Mouse (Mus musculus) forebrain, embryonic 14.5 days (tissue): ENCODE measurements around the gene Pard6b. TPM values are rescaled to one million over a fixed set of nuclear protein-coding genes. Genes with fewer than 3 reads are reported as not detected.

Experiments
- ATAC-seq: fragments of 200-750 bp; cut with Nextera tagmentation; 2 replicates; pipeline ENCODE4 v1.8.0; 2017; ENCODE audit warnings: mild to moderate bottlenecking, moderate library complexity
- DNase-seq: peaks from one replicate; pipeline ENCODE4 v3.0.0-alpha.2; 2015; ENCODE audit warnings: low spot score
- H3K27ac ChIP-seq: fragments of 300-500 bp; sonication (generic); 2 replicates; pipeline ENCODE4 v1.5.1; 2014; ENCODE audit warnings: low read depth, mild to moderate bottlenecking, control low read depth, low read length, moderate library complexity
- H3K27me3 ChIP-seq: fragments of 300-500 bp; sonication (generic); replicated peaks from 2 replicates; pipeline ENCODE4 v1.6.1; 2014; ENCODE audit warnings: low read length, control low read depth, mixed read lengths; ENCODE audit not compliant: control insufficient read depth, insufficient read depth
- H3K36me3 ChIP-seq: fragments of 300-500 bp; sonication (generic); 2 replicates; pipeline ENCODE4 v1.6.1; 2014; ENCODE audit warnings: low read length, control low read depth; ENCODE audit not compliant: control insufficient read depth, insufficient read depth
- H3K4me1 ChIP-seq: fragments of 300-500 bp; sonication (generic); 2 replicates; pipeline ENCODE4 v1.6.1; 2014; ENCODE audit warnings: antibody characterized with exemption, low read length, control low read depth; ENCODE audit not compliant: control insufficient read depth, insufficient read depth
- H3K4me2 ChIP-seq: fragments of 300-500 bp; sonication (generic); 2 replicates; pipeline ENCODE4 v1.6.1; 2014; ENCODE audit warnings: mild to moderate bottlenecking, control low read depth, low read length
- H3K4me3 ChIP-seq: fragments of 300-500 bp; sonication (generic); 2 replicates; pipeline ENCODE4 v1.5.1; 2014; ENCODE audit warnings: low read depth, low read length, control low read depth
- H3K9ac ChIP-seq: fragments of 300-500 bp; sonication (generic); 2 replicates; pipeline ENCODE4 v1.6.1; 2014; ENCODE audit warnings: mild to moderate bottlenecking, low read length, control low read depth, moderate library complexity
- H3K9me3 ChIP-seq: fragments of 300-500 bp; sonication (generic); replicated peaks from 2 replicates; pipeline ENCODE4 v1.6.1; 2016; ENCODE audit warnings: low read length, control low read depth, mixed read lengths; ENCODE audit not compliant: control insufficient read depth
- WGBS: fragments of 180-500 bp; shearing (Covaris S2); extraction: QIAGEN DNeasy Blood & Tissue Kit; methylation state at CpG from one replicate; pipeline ENCODE4 v1.1.7; 2014; 5-methylcytosine and 5-hydroxymethylcytosine counted together
- polyA plus RNA-seq: library from polyadenylated mRNA; unstranded; fragments of >200 nt; fragmentation: Nextera tagmentation; extraction: Ambion mirVana; gene quantifications from 2 replicates; pipeline ENCODE4 v1.2.1, GENCODE M21; 2014

The Pard6b gene
- polyA plus RNA-seq, result 5.0 and 5.6 TPM in 2 replicates

DNA sequence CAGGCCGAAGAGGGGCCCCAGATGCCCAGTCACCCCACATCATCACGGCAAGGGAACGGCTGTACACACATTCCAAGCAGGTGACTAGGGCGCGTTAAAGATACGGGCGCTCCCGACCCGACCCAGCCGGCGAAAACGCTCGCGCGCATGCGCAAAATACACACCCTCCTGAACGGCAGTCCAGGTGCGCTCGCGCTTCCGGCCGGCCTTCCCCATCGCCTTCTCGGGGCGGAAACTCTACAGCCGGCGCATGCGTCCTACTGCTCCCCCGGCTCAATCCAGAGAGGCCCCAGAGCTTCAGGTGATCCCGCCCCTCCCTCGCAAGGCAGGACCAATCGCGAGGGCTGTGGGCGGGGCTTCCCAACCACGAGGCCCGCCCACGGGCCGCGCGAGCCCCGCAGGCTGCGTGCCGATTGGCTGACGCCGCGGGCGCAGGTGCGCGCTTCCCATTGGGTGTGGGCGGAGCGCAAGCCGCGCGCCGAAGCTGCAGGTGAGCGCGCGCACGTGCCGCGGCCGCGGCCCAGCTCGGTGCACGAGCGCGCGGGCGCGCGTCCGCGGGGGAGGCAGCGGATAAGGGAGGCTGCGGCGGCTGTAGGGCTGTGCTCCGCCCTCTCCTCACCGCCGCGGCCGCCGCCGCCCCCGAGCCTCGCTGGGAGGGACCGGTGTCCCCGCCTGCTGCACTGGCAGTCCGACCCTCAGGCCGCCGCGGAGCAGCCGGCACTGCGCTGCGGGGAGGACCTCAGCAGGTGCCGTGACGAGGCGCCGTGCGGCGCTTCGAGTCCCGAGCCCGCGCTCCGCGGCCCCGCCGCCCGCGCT is at the start of gene Pard6b:
Pard6b (plus strand) TSS at position 574 of the 816 bp plus-strand sequence.
- H3K27me3 ChIP-seq, result no peaks in the 10 kb centered on the region; the same call in 1 of the 2 replicates
- DNase-seq (peak; percentile 99), ATAC-seq (peak; percentile 96)
- peaks cover 10% of the 10 kb centered on the region for H3K4me1 ChIP-seq
- peak within 1 kb of the TSS; percentile 77 for H3K9ac ChIP-seq
- peak within 1 kb of the TSS; percentile 89 for H3K4me2 ChIP-seq
- H3K27ac ChIP-seq, result peak within 1 kb of the TSS; percentile 84
- peak within 1 kb of the TSS; percentile 81 for H3K4me3 ChIP-seq
- H3K36me3 ChIP-seq, result no peaks in the 10 kb centered on the region
- WGBS, result under 1% methylated on average over 71 of the region's 110 CpGs
- H3K9me3 ChIP-seq, result no peaks in the 10 kb centered on the region

DNA sequence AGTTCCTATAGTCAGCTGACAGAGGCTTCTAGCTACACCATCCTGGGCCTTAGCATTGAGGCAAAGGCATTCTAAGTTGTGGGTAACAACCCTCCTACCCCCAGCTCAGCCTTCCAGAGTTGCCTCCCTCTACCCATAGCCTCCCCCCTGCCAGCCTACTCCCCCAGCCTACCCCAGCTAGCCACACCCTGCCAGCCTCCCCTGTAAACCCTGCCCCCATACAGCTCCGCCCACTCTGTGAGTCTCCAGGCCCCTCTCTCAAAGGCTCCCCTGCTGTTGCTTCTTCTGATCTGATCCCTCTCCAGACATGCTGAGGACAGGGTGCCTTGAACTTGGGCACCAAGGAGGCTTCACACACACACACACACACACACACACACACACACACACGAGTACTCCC is 49.0 kb upstream of the Pard6b start:
- H3K9me3 ChIP-seq, result no peaks in the 10 kb centered on the region
- no peaks in the 10 kb centered on the region for H3K4me1 ChIP-seq
- H3K27me3 ChIP-seq, result no peaks in the 10 kb centered on the region
- no peak overlapping the region for H3K27ac ChIP-seq
- DNase-seq, result no peak
- 72% methylated on average over 2 of the region's 2 CpGs for WGBS
- no peak overlapping the region for H3K4me3 ChIP-seq
- no peak overlapping the region for H3K4me2 ChIP-seq
- no peaks in the 10 kb centered on the region for H3K36me3 ChIP-seq
- no peak overlapping the region for H3K9ac ChIP-seq
- no peak for ATAC-seq

DNA sequence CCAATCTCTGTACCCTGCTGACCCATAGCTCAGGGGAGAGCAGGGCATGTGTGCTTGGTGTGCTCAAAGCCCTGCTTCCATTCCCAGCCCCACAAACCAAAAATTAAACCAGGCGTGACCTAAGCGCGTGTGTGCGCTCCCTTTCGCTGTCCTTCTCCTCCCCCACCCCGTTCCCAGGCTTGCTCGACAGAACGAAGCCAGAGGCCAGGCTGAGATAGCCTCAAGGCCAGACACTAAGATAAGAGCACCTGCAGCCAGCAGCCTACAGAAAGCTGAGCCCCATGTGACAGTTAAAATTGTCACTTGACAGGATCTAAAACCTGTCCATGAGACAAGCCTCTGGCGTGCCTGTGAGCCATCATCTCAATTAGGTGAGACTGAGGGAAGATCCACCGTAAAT is 46.9 kb upstream of the Pard6b start:
- Histone ChIP-seq H3K4me2 (no peak overlapping the region), H3K9me3 (no peaks in the 10 kb centered on the region), H3K9ac (no peak overlapping the region), H3K4me1 (no peaks in the 10 kb centered on the region), H3K27me3 (no peaks in the 10 kb centered on the region), H3K36me3 (no peaks in the 10 kb centered on the region), H3K27ac (no peak overlapping the region), H3K4me3 (no peak overlapping the region)
- DNase-seq (no peak), ATAC-seq (no peak)
- WGBS, result 69% methylated on average over 10 of the region's 10 CpGs

DNA sequence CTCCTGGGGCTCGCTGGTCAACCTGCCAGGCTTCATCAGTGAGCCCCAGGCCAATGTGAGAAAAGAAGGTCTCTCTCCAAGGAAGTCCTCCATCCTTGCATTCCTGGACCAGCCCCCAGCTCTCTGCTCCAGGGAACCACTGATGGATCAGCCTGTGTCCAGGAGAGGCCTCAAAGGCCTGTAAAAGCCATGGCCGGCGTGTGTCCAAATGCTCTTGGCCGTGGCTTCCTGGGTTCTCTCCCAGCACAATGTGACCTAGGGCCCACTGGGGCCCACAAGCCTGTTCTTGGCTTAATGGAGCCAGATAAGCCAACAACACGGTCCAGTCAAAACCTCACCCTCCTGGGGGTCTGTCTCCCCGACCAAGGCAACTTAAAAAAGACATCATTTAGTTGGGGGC is 44.9 kb upstream of the Pard6b start:
- H3K27me3 ChIP-seq, result no peaks in the 10 kb centered on the region
- H3K9ac ChIP-seq, result no peak overlapping the region
- no peak for DNase-seq
- H3K36me3 ChIP-seq, result no peaks in the 10 kb centered on the region
- H3K4me3 ChIP-seq, result no peak overlapping the region
- ATAC-seq, result no peak
- H3K27ac ChIP-seq, result no peak overlapping the region
- no peaks in the 10 kb centered on the region for H3K4me1 ChIP-seq
- H3K4me2 ChIP-seq, result no peak overlapping the region
- WGBS, result 87% methylated on average over 6 of the region's 6 CpGs
- no peaks in the 10 kb centered on the region for H3K9me3 ChIP-seq

DNA sequence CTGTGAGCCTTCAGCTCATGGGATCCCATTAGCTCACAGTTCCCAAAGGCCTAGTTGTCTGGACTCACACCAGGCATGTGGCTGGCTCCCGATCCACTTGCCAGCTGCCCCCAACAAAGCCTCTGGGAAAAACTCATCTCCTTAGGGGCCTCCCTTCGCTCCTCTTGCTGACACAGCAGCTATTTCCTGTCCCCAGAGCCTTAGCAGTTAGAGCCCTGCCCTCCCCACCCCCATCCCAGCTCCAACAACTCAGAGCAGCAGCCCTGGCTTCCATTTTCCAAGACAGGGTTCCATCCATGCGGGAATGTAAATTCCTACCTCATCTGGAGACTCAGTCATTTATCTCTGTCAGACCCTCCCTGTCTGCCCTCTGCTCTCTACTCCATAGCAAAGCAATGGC is 43.7 kb upstream of the Pard6b start:
- WGBS, result 73% methylated on average over 3 of the region's 3 CpGs
- Histone ChIP-seq H3K9me3 (no peaks in the 10 kb centered on the region), H3K27me3 (no peaks in the 10 kb centered on the region), H3K4me1 (no peaks in the 10 kb centered on the region), H3K9ac (no peak overlapping the region), H3K27ac (no peak overlapping the region), H3K4me3 (no peak overlapping the region), H3K4me2 (no peak overlapping the region), H3K36me3 (no peaks in the 10 kb centered on the region)
- DNase-seq (no peak), ATAC-seq (no peak)

DNA sequence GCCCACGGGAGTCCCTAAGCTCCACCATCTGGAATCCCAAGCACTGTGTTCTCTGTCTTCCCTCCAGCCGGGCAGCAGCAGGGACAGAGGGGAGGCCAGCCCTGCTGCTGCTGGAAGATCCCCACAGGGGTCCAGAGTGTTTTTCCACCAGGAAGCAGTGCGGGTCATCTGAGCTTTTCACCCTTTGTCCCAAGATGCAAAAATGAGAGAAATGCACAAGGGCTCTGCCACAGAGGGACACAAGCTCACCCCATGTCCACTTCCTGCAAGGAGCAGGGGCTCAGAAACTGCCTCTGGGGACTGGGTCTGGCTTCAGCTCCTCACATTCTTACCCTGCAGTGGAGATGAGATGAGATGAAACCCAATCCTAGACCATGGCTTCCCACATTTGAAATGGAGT is 40.1 kb upstream of the Pard6b start:
- ATAC-seq (no peak), DNase-seq (no peak)
- H3K4me1 ChIP-seq, result no peaks in the 10 kb centered on the region; the same call in 1 of the 2 replicates
- H3K36me3 ChIP-seq, result no peaks in the 10 kb centered on the region
- no peak overlapping the region for H3K9ac ChIP-seq
- no peak overlapping the region for H3K4me2 ChIP-seq
- no peaks in the 10 kb centered on the region for H3K9me3 ChIP-seq
- WGBS, result 39% methylated on average over 3 of the region's 3 CpGs
- no peaks in the 10 kb centered on the region for H3K27me3 ChIP-seq
- H3K4me3 ChIP-seq, result no peak overlapping the region
- H3K27ac ChIP-seq, result no peak overlapping the region

DNA sequence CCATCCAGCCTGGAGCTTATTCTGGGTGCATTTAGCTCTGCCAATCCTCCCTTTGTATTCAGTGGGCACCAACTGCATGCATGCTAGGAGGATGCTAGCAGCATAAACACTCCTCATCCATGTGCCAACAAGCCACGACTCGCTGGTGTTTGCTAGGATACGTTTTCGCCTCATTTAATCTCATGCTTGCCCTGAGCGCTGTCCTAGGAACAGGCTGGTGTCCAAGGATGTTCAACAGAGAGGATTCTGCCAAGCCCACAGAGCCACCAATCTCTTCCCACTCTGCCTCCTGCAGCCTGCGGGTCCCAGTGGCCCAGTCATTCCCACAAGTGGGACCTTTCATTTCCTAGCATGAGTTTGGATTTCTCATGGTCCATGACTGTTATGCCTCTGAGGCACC is 38.8 kb upstream of the Pard6b start:
- no peaks in the 10 kb centered on the region for H3K27me3 ChIP-seq
- H3K9me3 ChIP-seq, result no peaks in the 10 kb centered on the region
- H3K4me1 ChIP-seq, result peaks cover 3% of the 10 kb centered on the region; the same call in 1 of the 2 replicates
- 51% methylated on average over 6 of the region's 6 CpGs for WGBS
- no peak overlapping the region for H3K4me2 ChIP-seq
- no peaks in the 10 kb centered on the region for H3K36me3 ChIP-seq
- no peak overlapping the region for H3K4me3 ChIP-seq
- no peak for ATAC-seq
- peak; percentile 69 for DNase-seq
- H3K27ac ChIP-seq, result no peak overlapping the region
- no peak overlapping the region for H3K9ac ChIP-seq

DNA sequence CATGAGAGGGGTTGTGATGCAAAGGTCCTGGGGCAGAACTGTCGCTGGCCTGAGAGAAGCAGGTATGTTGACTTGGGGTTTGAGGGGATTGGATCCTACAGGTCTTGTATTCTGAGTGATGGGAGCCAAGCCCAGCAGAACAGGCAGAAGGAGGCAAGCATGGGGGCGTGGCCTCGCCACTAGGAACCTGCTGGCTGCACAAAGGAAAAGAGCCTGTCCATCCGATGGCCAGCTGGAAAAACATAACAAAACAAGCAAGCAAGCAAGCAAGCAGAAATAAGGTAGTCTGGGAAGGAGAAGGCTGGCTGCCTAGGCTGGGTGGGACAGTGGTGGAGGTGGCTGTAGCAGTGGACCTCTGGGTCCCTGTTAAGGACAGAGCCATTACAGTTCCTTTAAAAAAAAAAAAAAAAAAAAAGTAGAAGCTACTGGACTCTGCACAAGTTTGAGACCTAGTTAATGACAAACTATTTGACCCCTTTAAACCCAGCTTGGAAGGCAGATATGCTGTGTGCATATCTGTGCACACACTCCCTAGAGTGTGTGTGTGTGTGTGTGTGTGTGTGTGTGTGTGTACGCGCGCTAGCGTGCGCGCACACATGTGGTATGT is 36.0 kb upstream of the Pard6b start:
- DNase-seq (no peak), ATAC-seq (no peak)
- H3K4me1 ChIP-seq, result peaks cover 5% of the 10 kb centered on the region; the same call in 1 of the 2 replicates
- H3K4me3 ChIP-seq, result no peak overlapping the region
- no peaks in the 10 kb centered on the region for H3K9me3 ChIP-seq
- H3K4me2 ChIP-seq, result no peak overlapping the region
- 78% methylated on average over 10 of the region's 10 CpGs for WGBS
- no peaks in the 10 kb centered on the region for H3K36me3 ChIP-seq
- H3K27ac ChIP-seq, result no peak overlapping the region
- H3K27me3 ChIP-seq, result peaks cover 10% of the 10 kb centered on the region; the same call in 1 of the 2 replicates
- H3K9ac ChIP-seq, result no peak overlapping the region

DNA sequence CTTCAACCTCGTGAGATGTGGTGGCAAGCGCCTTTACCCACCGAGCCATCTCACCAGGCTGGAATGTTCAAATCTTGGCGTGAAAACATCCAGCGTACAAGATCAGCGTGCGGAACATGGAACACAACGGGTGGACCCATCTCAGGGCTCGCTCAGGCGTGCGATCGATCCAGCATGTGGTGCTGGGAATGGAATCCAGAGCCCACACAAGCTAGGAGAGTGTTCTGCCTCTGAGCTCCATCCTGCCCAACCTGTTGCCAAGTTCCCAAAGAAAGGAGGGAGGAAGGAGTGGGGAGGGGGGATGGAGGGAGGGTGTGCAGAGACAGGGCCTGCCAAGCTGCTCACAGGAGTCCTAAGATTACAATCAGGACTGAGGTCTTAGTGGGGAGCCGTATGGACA is 35.4 kb upstream of the Pard6b start:
- no peak overlapping the region for H3K27ac ChIP-seq
- no peak overlapping the region for H3K4me3 ChIP-seq
- H3K9me3 ChIP-seq, result no peaks in the 10 kb centered on the region
- WGBS, result 51% methylated on average over 13 of the region's 13 CpGs
- no peak overlapping the region for H3K4me2 ChIP-seq
- no peak for DNase-seq
- H3K27me3 ChIP-seq, result peaks cover 16% of the 10 kb centered on the region; the same call in 1 of the 2 replicates
- no peaks in the 10 kb centered on the region for H3K36me3 ChIP-seq
- peaks cover 9% of the 10 kb centered on the region; the same call in 1 of the 2 replicates for H3K4me1 ChIP-seq
- ATAC-seq, result no peak
- no peak overlapping the region for H3K9ac ChIP-seq
